Mouse (Mus musculus) hindbrain, embryonic 10.5 days (tissue): ENCODE results near the gene Met. TPM values are rescaled to one million over a fixed set of nuclear protein-coding genes. Genes with fewer than 3 reads are reported as not detected.

ENCODE experiments used
- DNase-seq: peaks from one replicate; pipeline ENCODE4 v3.0.0-alpha.2; 2017; ENCODE audit warnings: low spot score
- H3K27ac ChIP-seq: fragments of 300-500 bp; sonication (generic); 2 replicates; pipeline ENCODE4 v1.5.1; 2016; ENCODE audit warnings: mild to moderate bottlenecking, moderate library complexity
- H3K27me3 ChIP-seq: fragments of 300-500 bp; sonication (generic); 2 replicates; pipeline ENCODE4 v1.6.1; 2016; ENCODE audit warnings: mild to moderate bottlenecking; ENCODE audit not compliant: poor library complexity, insufficient read depth, severe bottlenecking
- H3K36me3 ChIP-seq: fragments of 300-500 bp; sonication (generic); 2 replicates; pipeline ENCODE4 v1.6.1; 2016; ENCODE audit warnings: mild to moderate bottlenecking, moderate library complexity
- H3K4me1 ChIP-seq: fragments of 300-500 bp; sonication (generic); replicated peaks from 2 replicates; pipeline ENCODE4 v1.6.1; 2016; ENCODE audit warnings: mild to moderate bottlenecking
- H3K4me3 ChIP-seq: fragments of 300-500 bp; sonication (generic); 2 replicates; pipeline ENCODE4 v1.5.1; 2016; ENCODE audit warnings: mild to moderate bottlenecking, moderate library complexity
- H3K9me3 ChIP-seq: fragments of 300-500 bp; sonication (generic); 2 replicates; pipeline ENCODE4 v1.6.1; 2016; ENCODE audit warnings: mild to moderate bottlenecking, moderate library complexity
- WGBS: fragments of 180-500 bp; shearing (Covaris S2); methylation state at CpG from one replicate; pipeline ENCODE4 v1.1.7; 2016; 5-methylcytosine and 5-hydroxymethylcytosine counted together
- polyA plus RNA-seq: library from polyadenylated mRNA; unstranded; fragments of >200 nt; fragmentation: Nextera tagmentation; extraction: Ambion mirVana; gene quantifications from 2 replicates; pipeline ENCODE4 v1.2.1, GENCODE M21; 2016

Gene Met
- polyA plus RNA-seq, 1 experiment from 2014 or later = 3.2 TPM

DNA sequence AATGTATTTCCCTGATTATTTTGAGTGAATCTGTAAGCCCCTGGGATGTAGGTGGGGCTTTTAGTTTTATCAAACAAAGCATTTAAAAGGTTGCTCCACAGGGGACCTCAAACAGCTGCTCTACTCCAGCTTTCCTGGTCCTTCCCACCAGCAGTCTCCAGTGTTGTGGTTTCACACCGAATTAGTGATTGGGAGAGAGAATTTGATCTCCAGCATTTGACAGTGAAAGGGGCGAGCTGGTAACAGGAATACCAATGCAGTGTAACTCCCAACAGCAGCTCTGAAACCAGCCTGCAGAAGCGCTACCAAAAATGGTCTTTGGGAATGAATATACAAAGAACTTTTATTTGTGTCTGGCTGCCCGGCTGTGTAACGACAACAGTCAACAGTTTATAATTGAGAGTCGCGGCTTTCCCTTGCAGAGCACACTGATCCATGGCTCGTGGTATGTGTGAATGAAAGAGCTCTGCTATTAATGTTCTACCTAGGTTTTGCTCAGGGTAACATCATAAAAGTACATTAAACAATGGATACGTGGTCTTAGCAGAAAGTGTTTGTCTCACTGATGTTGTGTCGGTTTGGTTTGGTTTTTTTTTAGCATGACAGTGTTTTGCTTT, 99.0 kb downstream of the Met start:
- Histone ChIP-seq H3K4me3 (no peak overlapping the region), H3K36me3 (no peaks in the 10 kb centered on the region), H3K27ac (no peak overlapping the region), H3K9me3 (no peaks in the 10 kb centered on the region), H3K27me3 (peaks cover 5% of the 10 kb centered on the region; the same call in 1 of the 2 replicates), H3K4me1 (peaks cover 16% of the 10 kb centered on the region)
- DNase-seq = peak; percentile 25
- WGBS = 9% methylated on average over 10 of the region's 10 CpGs

DNA sequence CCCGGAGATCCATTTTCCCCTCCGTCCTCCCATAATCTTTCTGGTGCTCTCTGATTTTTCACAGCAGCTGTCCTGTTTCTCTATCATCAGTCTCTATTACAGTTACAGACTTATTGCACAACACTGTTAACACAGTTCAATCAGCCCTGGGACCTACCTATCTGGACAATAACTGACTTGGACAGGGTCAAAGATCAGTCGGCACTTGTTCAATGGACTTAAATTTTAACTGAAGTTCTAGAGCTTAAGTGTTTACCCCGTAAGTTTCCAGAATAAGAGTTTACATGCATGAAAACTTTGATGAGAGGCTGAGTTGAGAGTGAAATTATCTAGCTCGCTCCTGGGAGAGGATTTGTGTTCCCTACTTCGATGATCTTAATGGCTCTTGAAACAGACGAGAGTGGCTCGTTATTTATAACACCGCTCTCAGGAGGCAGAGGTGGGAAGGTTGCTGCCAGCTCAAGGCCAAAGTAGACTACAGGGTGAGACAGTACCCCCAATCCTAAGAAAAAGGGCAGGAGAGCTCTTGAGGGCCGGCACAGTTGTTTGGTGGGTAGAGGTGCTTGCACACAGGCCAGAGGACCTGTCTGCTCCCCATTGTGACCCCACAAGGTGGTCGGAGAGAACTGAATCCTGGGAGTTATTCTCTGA, 105.2 kb downstream of the Met start:
- DNase-seq = no peak
- Histone ChIP-seq H3K27me3 (peaks cover 3% of the 10 kb centered on the region; the same call in 1 of the 2 replicates), H3K4me1 (no peaks in the 10 kb centered on the region), H3K36me3 (no peaks in the 10 kb centered on the region), H3K4me3 (no peak overlapping the region), H3K9me3 (no peaks in the 10 kb centered on the region), H3K27ac (no peak overlapping the region)
- WGBS = 92% methylated on average over 11 of the region's 11 CpGs

DNA sequence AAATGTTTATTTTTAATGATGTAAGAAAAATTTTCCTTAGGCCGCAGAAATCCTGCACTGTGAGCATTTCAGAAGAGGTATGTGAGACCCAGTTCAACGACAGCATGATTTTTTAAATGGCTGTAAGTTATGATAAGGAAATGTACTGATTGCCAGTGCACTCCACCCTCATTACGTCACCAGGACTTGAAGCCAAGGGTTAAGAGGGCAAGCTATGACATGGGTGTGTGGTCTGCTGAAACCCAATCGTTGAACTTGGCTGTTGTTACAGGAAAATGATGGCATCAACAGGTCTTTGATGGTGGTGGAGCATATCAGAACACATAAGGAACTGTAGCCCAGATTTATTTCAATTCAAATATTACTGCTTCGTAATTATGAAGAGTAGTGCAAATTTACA, 109.6 kb downstream of the Met start:
- no peak overlapping the region for H3K4me3 ChIP-seq
- DNase-seq = no peak
- 87% methylated on average over 5 of the region's 5 CpGs for WGBS

DNA sequence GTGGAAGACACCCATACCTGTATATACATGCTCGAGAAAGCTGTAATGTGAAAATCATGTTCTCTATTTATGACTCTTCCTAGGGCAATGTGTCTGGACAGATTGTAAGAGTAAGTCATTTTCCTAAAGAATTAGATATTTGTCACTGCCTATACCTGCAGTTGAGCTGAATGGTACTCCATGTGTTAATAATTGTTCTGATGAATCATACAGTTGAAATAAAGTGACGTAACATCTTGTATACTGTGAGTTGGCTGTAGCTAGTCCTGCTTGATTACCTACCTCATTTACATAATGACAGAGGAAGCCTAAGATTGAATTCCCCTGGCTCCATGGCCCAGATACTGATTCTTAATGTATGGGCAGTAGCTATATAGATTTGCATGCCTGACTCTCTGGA, 110.1 kb downstream of the Met start:
- H3K4me3 ChIP-seq = no peak overlapping the region
- DNase-seq = no peak
- H3K27ac ChIP-seq = no peak overlapping the region
- 92% methylated on average over 2 of the region's 2 CpGs for WGBS
- H3K4me1 ChIP-seq = no peaks in the 10 kb centered on the region
- H3K27me3 ChIP-seq = no peaks in the 10 kb centered on the region
- no peaks in the 10 kb centered on the region for H3K36me3 ChIP-seq
- no peaks in the 10 kb centered on the region for H3K9me3 ChIP-seq

More for the DNA sequence above, 109.6 kb downstream of the Met start:
- Histone ChIP-seq H3K27me3 (no peaks in the 10 kb centered on the region), H3K4me1 (no peaks in the 10 kb centered on the region), H3K27ac (no peak overlapping the region), H3K36me3 (no peaks in the 10 kb centered on the region), H3K9me3 (no peaks in the 10 kb centered on the region)

DNA sequence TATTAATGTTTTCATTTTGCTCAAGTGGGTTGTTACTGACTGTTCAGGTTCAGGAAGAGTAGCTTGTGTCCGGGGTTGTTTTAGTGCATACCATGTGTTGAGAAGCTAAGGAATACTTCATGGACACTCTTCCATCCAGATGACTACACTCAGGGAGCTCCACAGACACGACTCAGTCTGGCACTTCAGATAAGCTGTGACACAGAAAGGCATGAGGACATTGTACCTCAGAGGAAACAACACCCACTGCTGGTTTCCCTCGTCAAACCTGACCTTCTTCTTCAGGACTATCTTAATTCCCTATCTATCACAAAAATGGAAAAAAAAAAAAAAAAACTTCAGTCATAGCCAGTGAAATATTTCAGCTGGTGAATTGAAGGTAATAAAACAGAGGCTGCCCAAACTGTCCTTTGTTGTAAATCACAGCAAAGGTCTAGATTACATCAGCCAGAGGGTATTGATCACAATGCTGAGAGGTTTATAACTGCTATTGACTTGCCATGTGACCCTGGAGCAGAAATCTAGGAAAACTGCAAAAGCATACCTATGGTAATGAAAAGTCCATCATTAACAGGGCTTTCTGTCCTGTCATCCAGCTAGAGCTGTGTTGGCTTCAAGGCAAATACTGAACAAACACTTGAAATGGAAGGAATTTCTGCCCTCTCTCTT, 114.6 kb downstream of the Met start:
- WGBS = 71% methylated on average over 3 of the region's 3 CpGs
- H3K36me3 ChIP-seq = no peaks in the 10 kb centered on the region
- no peak for DNase-seq
- no peak overlapping the region for H3K27ac ChIP-seq
- no peak overlapping the region for H3K4me3 ChIP-seq
- H3K4me1 ChIP-seq = no peaks in the 10 kb centered on the region
- no peaks in the 10 kb centered on the region for H3K27me3 ChIP-seq
- H3K9me3 ChIP-seq = no peaks in the 10 kb centered on the region

DNA sequence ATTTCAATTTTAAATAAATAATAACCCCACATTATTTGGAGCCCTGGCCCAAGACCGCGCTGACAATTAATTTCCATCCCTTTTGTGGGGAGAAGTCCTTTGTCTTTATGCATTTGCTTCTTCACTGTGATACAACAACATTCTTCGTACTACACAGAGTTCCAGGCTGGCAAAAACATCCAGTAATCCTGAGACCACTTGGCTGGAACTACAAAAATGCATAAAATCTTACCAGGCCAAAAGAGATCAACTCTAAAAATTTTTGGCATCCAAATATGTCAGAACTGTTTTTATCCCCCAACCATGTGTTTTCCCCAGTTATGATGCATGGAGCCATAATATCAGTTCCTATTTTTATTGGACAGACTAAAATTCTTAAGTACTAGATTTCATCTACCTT, 116.7 kb downstream of the Met start:
- Histone ChIP-seq H3K4me1 (peaks cover 4% of the 10 kb centered on the region; the same call in 1 of the 2 replicates), H3K9me3 (no peaks in the 10 kb centered on the region), H3K36me3 (no peaks in the 10 kb centered on the region), H3K27ac (no peak overlapping the region), H3K27me3 (no peaks in the 10 kb centered on the region), H3K4me3 (no peak overlapping the region)
- WGBS = 92% methylated on average over 3 of the region's 3 CpGs
- DNase-seq = no peak

DNA sequence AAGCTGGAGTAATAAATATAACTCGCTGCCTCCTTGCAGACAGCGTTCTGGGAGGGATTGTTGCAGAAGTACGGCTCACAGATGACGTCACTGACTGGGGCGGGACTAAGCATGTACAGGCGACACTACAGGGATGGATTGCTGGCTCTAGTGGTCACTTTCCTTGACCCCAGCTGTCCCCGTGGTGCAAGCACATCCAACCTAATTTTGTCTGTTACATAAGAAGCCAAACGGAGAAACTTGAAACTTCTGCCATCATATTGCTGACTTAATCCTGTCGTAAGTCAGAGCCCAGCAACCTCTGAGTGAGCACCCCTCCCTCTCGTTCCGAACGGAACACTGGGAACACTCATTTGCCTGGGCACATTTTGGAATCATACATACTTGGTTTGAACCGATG, 120.4 kb downstream of the Met start:
- DNase-seq = peak; percentile 62
- Histone ChIP-seq H3K4me1 (peaks cover 5% of the 10 kb centered on the region), H3K27me3 (no peaks in the 10 kb centered on the region), H3K9me3 (no peaks in the 10 kb centered on the region), H3K27ac (peak overlapping the region; percentile 8; the same call in 1 of the 2 replicates), H3K4me3 (peak overlapping the region; percentile 43), H3K36me3 (no peaks in the 10 kb centered on the region)
- 31% methylated on average over 13 of the region's 13 CpGs for WGBS

DNA sequence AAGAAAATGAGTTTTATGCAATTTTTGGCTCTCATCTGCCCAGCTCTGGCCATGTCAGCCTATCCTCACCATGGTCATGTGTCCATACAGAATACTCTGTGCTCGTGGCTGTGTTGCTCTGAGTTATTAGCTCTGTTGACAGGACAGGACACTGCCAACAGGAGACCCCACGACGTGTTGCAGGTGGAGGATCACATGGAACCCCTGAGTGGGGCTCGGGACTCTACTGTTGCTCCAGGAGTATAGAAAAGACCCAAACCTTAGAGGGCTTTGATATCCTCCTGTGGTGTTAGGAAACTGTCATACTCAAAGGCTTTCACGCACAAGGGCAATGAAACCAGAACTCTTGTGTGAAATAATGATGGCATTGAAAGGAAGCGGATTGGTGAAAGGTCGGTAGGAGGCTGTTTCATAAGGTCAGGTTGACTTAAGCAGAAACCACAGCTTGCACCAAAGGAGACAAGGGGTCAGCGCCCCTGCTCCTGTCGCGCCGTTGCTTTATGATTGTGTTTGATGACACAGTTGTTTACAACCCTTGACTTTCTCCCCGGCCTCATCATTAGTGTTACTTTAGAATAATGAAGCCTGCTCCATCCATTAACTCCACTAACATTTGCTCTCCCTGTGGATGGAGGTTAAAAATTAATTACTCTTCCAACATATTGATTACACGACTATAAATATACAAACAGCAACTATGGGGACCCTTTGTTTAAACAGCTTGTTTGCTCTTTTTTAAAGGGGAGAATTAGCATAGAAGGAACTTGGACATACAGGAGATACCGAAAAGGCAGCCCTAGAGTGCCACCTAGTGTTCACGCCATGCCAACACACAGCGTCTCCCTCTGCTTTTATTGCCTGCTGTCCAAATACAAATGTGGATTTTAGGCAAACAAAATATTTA, 125.7 kb downstream of the Met start:
- peaks cover 6% of the 10 kb centered on the region for H3K4me1 ChIP-seq
- 0 out of 2 replicates have a peak, but pooled peaks cover 5% of the 10 kb centered on the region for H3K9me3 ChIP-seq
- peak; percentile 70 for DNase-seq
- H3K27ac ChIP-seq = no peak overlapping the region
- no peak overlapping the region for H3K4me3 ChIP-seq
- WGBS = 35% methylated on average over 16 of the region's 16 CpGs
- no peaks in the 10 kb centered on the region for H3K27me3 ChIP-seq
- H3K36me3 ChIP-seq = no peaks in the 10 kb centered on the region

DNA sequence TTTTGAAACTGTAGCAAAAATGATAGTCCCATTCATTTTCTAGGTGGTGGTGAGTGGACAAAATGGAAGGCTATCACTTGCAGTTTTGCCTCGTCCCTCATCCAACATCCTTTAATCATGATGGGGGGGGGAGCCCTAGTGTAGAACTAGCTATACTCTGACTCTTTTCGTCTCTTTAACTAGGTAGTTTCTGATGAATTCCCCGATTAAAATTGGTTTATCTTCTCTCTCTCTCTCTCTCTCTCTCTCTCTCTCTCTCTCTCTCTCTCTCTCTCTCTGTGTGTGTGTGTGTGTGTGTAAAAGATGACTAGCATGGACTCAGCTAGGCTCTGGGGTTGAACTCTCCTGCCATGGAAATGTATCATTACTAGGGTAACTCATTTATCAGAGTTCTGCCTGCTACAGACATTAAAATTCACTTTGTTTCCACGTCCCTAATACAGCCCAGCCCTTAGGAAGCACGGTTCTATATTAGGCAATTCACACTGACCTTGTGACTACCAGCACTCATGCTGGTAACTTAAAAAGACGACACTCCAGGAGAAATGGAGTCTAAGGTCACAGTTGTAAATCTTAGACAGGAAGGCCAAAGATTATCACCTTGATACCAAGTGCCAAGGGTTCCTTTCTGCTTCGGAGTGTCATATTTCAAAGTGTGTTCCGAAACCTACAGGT, 126.5 kb downstream of the Met start:
- H3K36me3 ChIP-seq = no peaks in the 10 kb centered on the region
- WGBS = 61% methylated on average over 8 of the region's 8 CpGs
- peaks cover 6% of the 10 kb centered on the region for H3K4me1 ChIP-seq
- DNase-seq = no peak
- no peak overlapping the region for H3K27ac ChIP-seq
- H3K4me3 ChIP-seq = no peak overlapping the region
- no peaks in the 10 kb centered on the region for H3K27me3 ChIP-seq
- H3K9me3 ChIP-seq = 0 out of 2 replicates have a peak, but pooled peaks cover 5% of the 10 kb centered on the region

DNA sequence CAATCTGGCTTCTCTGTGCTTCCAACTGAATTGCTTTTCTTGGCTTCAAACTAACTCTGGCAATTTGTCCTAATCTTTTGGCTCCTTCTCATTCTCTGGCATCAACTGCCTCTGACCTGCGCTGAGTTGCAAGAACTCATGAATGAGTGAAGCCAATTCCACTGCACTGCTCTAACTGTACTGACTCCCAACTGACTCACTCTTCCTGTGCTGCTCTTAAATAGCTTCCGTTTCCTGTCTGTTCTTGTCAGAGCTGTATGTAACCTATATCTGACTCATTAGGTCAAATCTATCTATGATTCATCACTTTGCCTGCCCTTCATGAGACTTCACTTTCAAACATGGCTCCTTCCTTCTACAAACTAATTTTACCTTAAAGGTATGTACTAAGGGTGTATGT, 130.4 kb downstream of the Met start:
- H3K36me3 ChIP-seq = no peaks in the 10 kb centered on the region
- peaks cover 6% of the 10 kb centered on the region for H3K4me1 ChIP-seq
- H3K9me3 ChIP-seq = 0 out of 2 replicates have a peak, but pooled peaks cover 8% of the 10 kb centered on the region
- no peak overlapping the region for H3K4me3 ChIP-seq
- no peak overlapping the region for H3K27ac ChIP-seq
- no peaks in the 10 kb centered on the region for H3K27me3 ChIP-seq
- WGBS = 91% methylated on average over 2 of the region's 2 CpGs
- no peak for DNase-seq

DNA sequence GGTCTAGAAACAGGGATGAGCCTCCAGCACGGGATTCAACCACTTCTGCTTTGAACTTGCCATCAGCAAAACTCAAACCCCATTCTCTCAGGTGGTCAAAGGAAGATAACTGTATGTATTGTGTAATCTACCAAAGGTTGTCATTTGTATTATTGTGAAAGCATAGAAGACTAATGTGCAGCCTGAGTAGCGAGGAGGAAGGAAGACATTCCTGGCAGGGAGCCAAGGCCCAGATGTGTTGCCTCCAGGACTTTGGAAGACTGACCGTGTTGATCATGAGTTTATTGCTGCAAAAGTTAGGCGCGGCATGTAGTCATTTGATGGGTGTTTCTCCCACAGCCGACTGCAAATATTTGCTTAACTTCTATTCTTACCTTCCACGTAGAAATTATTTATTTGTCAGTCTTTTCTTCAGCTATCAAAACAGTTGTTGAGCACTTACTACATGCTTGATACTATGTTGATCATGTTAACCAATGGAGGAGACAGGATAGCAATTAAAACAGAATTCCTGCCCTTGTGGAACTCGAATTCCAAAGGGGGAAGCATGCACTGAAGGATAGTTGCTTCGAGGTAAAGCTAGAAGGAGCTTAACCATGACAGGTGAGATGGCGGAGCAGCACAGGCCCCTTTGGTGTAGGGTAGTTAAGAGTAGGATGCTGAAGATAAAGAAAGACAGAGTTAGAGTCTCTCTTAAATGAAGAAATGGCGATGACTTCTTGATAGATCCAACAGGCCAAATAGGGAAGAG, 132.3 kb downstream of the Met start:
- Histone ChIP-seq H3K27ac (no peak overlapping the region), H3K9me3 (0 out of 2 replicates have a peak, but pooled peaks cover 8% of the 10 kb centered on the region), H3K4me1 (no peaks in the 10 kb centered on the region), H3K4me3 (no peak overlapping the region), H3K27me3 (no peaks in the 10 kb centered on the region), H3K36me3 (no peaks in the 10 kb centered on the region)
- 87% methylated on average over 11 of the region's 11 CpGs for WGBS
- DNase-seq = no peak
